Mouse (Mus musculus) midbrain, embryonic 13.5 days (tissue): ENCODE results near the gene Atp5c1. TPM values are rescaled to one million over a fixed set of nuclear protein-coding genes. Genes with fewer than 3 reads are reported as not detected.
A peak's percentile ranks its signal among the peaks of the same experiment; 100 is the strongest.

Experiments used
- ATAC-seq: fragments of 200-750 bp; cut with Nextera tagmentation; 2 replicates; pipeline ENCODE4 v1.8.0; 2017; ENCODE audit warnings: mild to moderate bottlenecking, moderate TSS enrichment, moderate library complexity
- H3K27ac ChIP-seq: fragments of 300-500 bp; sonication (generic); 2 replicates; pipeline ENCODE4 v1.5.1; 2015; ENCODE audit warnings: inconsistent platforms, mild to moderate bottlenecking, moderate library complexity
- H3K27me3 ChIP-seq: fragments of 300-500 bp; sonication (generic); 2 replicates; pipeline ENCODE4 v1.6.1; 2015; ENCODE audit warnings: mild to moderate bottlenecking, inconsistent platforms
- H3K36me3 ChIP-seq: fragments of 300-500 bp; sonication (generic); 2 replicates; pipeline ENCODE4 v1.6.1; 2015; ENCODE audit warnings: mild to moderate bottlenecking, inconsistent platforms
- H3K4me1 ChIP-seq: fragments of 300-500 bp; sonication (generic); replicated peaks from 2 replicates; pipeline ENCODE4 v1.6.1; 2015; ENCODE audit warnings: inconsistent platforms
- H3K4me2 ChIP-seq: fragments of 300-500 bp; sonication (generic); replicated peaks from 2 replicates; pipeline ENCODE4 v1.6.1; 2015; ENCODE audit warnings: moderate library complexity, mild to moderate bottlenecking, inconsistent platforms
- H3K4me3 ChIP-seq: fragments of 300-500 bp; sonication (generic); replicated peaks from 2 replicates; pipeline ENCODE4 v1.5.1; 2015; ENCODE audit warnings: mild to moderate bottlenecking, inconsistent platforms
- H3K9ac ChIP-seq: fragments of 300-500 bp; sonication (generic); replicated peaks from 2 replicates; pipeline ENCODE4 v1.6.1; 2015; ENCODE audit warnings: mild to moderate bottlenecking, inconsistent platforms
- H3K9me3 ChIP-seq: fragments of 300-500 bp; sonication (generic); 2 replicates; pipeline ENCODE4 v1.6.1; 2016; ENCODE audit warnings: mild to moderate bottlenecking, inconsistent platforms
- WGBS: fragments of 180-500 bp; shearing (Covaris S2); methylation state at CpG from one replicate; pipeline ENCODE4 v1.1.7; 2015; 5-methylcytosine and 5-hydroxymethylcytosine counted together
- polyA plus RNA-seq: library from polyadenylated mRNA; unstranded; fragments of >200 nt; fragmentation: Nextera tagmentation; extraction: Ambion mirVana; gene quantifications from 2 replicates; pipeline ENCODE4 v1.2.1, GENCODE M21; 2015

Gene Atp5c1
- polyA plus RNA-seq, 1 experiment from 2014 or later, result 500 TPM

- 92% methylated on average over 14 of the region's 14 CpGs for WGBS
Observed at GRCm38 (mm10) chr2:10094327-10095100, 14.2 kb upstream of the Atp5c1 start.

GRCm38 (mm10) chr2:10087256-10087850 is 7.0 kb upstream of the Atp5c1 start:
- Histone ChIP-seq H3K36me3 (peaks cover 68% of the 10 kb centered on the region), H3K4me1 (peaks cover 14% of the 10 kb centered on the region), H3K4me3 (no peak overlapping the region), H3K9ac (no peak overlapping the region), H3K4me2 (no peak overlapping the region), H3K27me3 (no peaks in the 10 kb centered on the region), H3K9me3 (no peaks in the 10 kb centered on the region), H3K27ac (no peak overlapping the region)
- ATAC-seq, result no peak
- 92% methylated on average over 8 of the region's 8 CpGs for WGBS

More at GRCm38 (mm10) chr2:10094327-10095100, 14.2 kb upstream of the Atp5c1 start:
- no peaks in the 10 kb centered on the region for H3K4me1 ChIP-seq
- no peaks in the 10 kb centered on the region for H3K9me3 ChIP-seq
- H3K27me3 ChIP-seq, result peaks cover 3% of the 10 kb centered on the region; the same call in 1 of the 2 replicates
- no peak for ATAC-seq
- H3K27ac ChIP-seq, result no peak overlapping the region
- H3K9ac ChIP-seq, result no peak overlapping the region
- no peak overlapping the region for H3K4me2 ChIP-seq
- H3K36me3 ChIP-seq, result peaks cover 42% of the 10 kb centered on the region
- H3K4me3 ChIP-seq, result no peak overlapping the region

GRCm38 (mm10) chr2:10082737-10083136 is 2.4 kb upstream of the Atp5c1 start:
- no peaks in the 10 kb centered on the region for H3K9me3 ChIP-seq
- peaks cover 42% of the 10 kb centered on the region for H3K4me1 ChIP-seq
- ATAC-seq, result no peak
- H3K4me3 ChIP-seq, result no peak overlapping the region
- no peak overlapping the region for H3K4me2 ChIP-seq
- peaks cover 29% of the 10 kb centered on the region for H3K36me3 ChIP-seq
- WGBS, result 100% methylated on average over 1 of the region's 1 CpGs
- H3K27me3 ChIP-seq, result no peaks in the 10 kb centered on the region
- no peak overlapping the region for H3K27ac ChIP-seq
- no peak overlapping the region for H3K9ac ChIP-seq

GRCm38 (mm10) chr2:10081453-10082080 is 1.3 kb upstream of the Atp5c1 start:
- H3K27ac ChIP-seq, result no peak overlapping the region
- peak overlapping the region; percentile 87 for H3K9ac ChIP-seq
- no peak for ATAC-seq
- no peaks in the 10 kb centered on the region for H3K9me3 ChIP-seq
- peaks cover 50% of the 10 kb centered on the region for H3K4me1 ChIP-seq
- 90% methylated on average over 5 of the region's 5 CpGs for WGBS
- H3K4me3 ChIP-seq, result peak overlapping the region; percentile 91
- peaks cover 19% of the 10 kb centered on the region for H3K36me3 ChIP-seq
- H3K4me2 ChIP-seq, result peak overlapping the region; percentile 69
- H3K27me3 ChIP-seq, result no peaks in the 10 kb centered on the region

DNA sequence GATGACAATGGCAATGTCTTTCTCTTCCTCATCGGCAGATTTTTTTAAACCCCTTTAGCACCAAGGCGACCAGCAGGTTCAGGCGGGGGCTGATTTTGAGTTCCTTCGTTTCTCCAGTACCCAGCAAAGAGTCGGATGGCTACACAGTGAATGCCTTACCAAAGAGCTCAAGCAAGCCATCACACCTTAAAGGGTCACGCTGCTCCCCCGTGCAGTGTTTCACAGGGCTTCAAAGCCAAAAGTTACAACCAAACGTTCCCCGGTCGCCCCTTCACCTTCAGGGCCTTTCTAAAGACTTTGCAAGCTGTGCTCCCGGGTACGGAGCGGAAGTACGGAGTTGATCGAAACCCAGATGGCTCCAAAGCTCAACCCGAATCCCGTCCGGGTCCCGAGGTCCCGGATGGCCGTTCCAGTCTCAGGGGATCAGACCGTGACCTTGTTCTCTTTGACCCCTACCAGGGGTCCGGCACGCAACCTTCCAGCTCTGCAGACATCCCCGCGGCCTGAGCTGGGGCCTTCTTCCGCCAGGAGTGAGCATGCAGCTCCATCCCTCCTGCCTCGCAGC is 483 bp downstream of the Atp5c1 start:
- ATAC-seq, result no peak
- under 1% methylated on average over 28 of the region's 28 CpGs for WGBS
- peak overlapping the region; percentile 82 for H3K4me2 ChIP-seq
- H3K36me3 ChIP-seq, result peaks cover 11% of the 10 kb centered on the region
- peaks cover 45% of the 10 kb centered on the region for H3K4me1 ChIP-seq
- H3K27ac ChIP-seq, result peak overlapping the region; percentile 91
- H3K4me3 ChIP-seq, result peak overlapping the region; percentile 91
- H3K27me3 ChIP-seq, result no peaks in the 10 kb centered on the region
- peak overlapping the region; percentile 97 for H3K9ac ChIP-seq
- H3K9me3 ChIP-seq, result no peaks in the 10 kb centered on the region

DNA sequence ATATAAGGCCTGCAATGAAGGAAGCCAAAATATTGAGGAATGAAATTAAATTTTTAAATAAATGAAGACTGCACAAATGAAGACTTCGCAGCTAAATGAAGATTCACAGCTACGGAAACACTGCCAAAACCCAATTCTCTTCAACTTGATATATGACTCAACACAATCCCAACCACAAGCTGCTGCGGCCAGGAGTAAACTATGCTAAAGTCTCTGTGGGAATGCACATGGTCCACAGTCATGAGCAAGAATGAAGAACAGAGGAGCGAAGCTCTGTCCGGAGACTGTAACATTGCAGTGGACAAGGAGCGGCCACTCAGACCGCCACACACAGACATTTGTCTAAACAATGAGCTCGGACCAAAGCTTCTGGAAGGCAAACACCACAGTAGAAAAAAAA is 3.6 kb downstream of the Atp5c1 start:
- no peak for ATAC-seq
- Histone ChIP-seq H3K4me2 (no peak overlapping the region), H3K9ac (no peak overlapping the region), H3K9me3 (no peaks in the 10 kb centered on the region), H3K4me1 (peaks cover 32% of the 10 kb centered on the region), H3K4me3 (no peak overlapping the region), H3K27me3 (no peaks in the 10 kb centered on the region), H3K27ac (no peak overlapping the region), H3K36me3 (peaks cover 9% of the 10 kb centered on the region)
- WGBS, result 92% methylated on average over 8 of the region's 8 CpGs

DNA sequence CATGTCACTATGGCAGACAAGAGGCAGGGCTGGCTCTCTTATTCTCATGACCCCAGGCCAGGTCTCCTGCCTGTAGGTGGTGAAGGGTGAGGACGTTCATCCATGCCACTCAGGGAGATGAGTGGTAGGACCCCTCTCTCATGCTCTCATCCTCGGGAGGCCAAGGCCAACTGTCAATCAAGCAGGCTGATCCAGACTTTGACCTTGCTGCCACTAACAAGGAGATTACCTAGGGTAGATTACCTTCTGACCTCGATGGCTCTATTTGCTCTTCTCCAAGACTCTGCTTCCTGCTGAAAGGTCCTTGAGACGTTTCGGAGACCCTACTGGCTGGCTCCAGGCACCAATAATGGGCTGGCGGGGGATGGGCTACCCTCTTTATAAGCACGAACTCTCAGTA is 5.8 kb downstream of the Atp5c1 start:
- Histone ChIP-seq H3K4me3 (no peak overlapping the region), H3K9ac (no peak overlapping the region), H3K27ac (no peak overlapping the region), H3K4me1 (peaks cover 24% of the 10 kb centered on the region), H3K27me3 (no peaks in the 10 kb centered on the region), H3K36me3 (peaks cover 9% of the 10 kb centered on the region), H3K9me3 (no peaks in the 10 kb centered on the region), H3K4me2 (no peak overlapping the region)
- ATAC-seq, result no peak
- 75% methylated on average over 7 of the region's 7 CpGs for WGBS

DNA sequence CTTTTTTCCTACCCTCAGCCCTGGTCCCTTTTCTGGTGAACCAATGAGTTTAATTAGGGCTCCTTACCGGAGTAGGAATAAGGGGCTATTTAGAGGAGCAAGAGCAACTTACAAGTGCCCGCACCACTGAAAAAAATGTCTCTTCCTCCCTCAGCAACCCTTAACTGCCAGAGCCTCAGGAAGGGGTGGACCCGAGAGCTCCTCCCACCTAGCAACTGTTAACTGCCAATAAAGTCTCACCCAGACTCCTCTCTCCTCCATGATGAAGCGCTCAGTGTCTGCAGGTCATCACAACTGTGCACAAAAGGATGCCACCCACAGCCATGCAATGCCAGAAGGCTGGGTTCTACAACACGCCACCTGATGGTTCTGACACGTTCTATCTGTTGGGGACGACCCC is 8.6 kb downstream of the Atp5c1 start:
- Histone ChIP-seq H3K4me3 (no peak overlapping the region), H3K9ac (no peak overlapping the region), H3K27me3 (no peaks in the 10 kb centered on the region), H3K27ac (no peak overlapping the region), H3K36me3 (peaks cover 25% of the 10 kb centered on the region), H3K9me3 (no peaks in the 10 kb centered on the region), H3K4me2 (no peak overlapping the region), H3K4me1 (peaks cover 2% of the 10 kb centered on the region; the same call in 1 of the 2 replicates)
- 91% methylated on average over 7 of the region's 7 CpGs for WGBS
- ATAC-seq, result no peak

GRCm38 (mm10) chr2:10058836-10059235 is 21.5 kb downstream of the Atp5c1 start:
- Histone ChIP-seq H3K9me3 (no peaks in the 10 kb centered on the region), H3K4me2 (no peak overlapping the region), H3K27me3 (no peaks in the 10 kb centered on the region), H3K9ac (no peak overlapping the region), H3K4me3 (no peak overlapping the region), H3K36me3 (peaks cover 88% of the 10 kb centered on the region), H3K4me1 (no peaks in the 10 kb centered on the region), H3K27ac (no peak overlapping the region)
- 91% methylated on average over 5 of the region's 5 CpGs for WGBS
- ATAC-seq, result no peak

GRCm38 (mm10) chr2:10051996-10052395 is 28.3 kb downstream of the Atp5c1 start:
- Histone ChIP-seq H3K9ac (no peak overlapping the region), H3K4me2 (no peak overlapping the region), H3K4me3 (no peak overlapping the region), H3K9me3 (no peaks in the 10 kb centered on the region), H3K27ac (no peak overlapping the region), H3K36me3 (peaks cover 33% of the 10 kb centered on the region), H3K27me3 (no peaks in the 10 kb centered on the region), H3K4me1 (peaks cover 15% of the 10 kb centered on the region)
- no peak for ATAC-seq
- whole genome bisulfite sequencing, result 93% methylated on average over 1 of the region's 1 CpGs

DNA sequence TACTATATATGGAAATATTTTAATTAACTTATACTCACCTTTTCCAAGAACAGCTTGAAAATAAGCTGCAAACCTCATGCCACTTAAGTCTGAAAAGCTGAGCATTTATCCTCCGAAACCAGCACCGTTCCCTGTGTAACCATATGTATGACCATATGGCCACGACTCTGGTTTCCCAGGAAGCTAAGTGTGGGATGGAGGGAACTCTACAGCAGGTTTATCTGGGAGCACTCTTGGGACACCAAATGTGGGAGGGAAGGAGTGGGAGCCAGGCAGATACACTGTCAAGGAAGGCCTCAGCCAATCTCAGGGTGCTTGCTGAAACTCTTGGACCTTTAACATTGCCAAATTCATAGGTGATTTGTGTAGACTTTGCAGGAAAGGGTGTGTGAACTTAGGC is 29.4 kb downstream of the Atp5c1 start:
- H3K27me3 ChIP-seq, result no peaks in the 10 kb centered on the region
- 86% methylated on average over 3 of the region's 3 CpGs for WGBS
- no peak overlapping the region for H3K4me3 ChIP-seq
- H3K27ac ChIP-seq, result no peak overlapping the region
- no peaks in the 10 kb centered on the region for H3K9me3 ChIP-seq
- no peak overlapping the region for H3K9ac ChIP-seq
- H3K4me1 ChIP-seq, result peaks cover 26% of the 10 kb centered on the region
- peaks cover 25% of the 10 kb centered on the region for H3K36me3 ChIP-seq
- no peak for ATAC-seq
- no peak overlapping the region for H3K4me2 ChIP-seq

DNA sequence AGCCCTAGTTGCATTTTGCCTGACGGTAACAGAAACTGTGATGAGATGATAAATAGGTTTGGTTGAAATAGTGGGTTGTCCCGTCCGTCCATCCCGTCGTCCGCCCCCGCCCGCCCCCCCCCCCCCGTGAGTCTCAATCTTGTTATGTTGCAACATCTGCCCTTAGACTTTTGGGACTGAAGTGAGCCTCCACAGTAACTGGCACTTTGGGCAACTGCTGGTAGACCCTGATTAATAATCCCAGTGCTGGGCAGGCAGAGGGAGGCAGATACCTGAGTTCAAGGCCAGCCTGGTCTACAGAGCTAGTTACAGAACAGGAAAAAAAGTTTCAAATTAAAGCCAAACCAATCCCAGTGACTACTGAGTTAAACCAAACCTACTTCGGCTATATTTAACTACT is 30.9 kb downstream of the Atp5c1 start:
- H3K27me3 ChIP-seq, result no peaks in the 10 kb centered on the region
- H3K4me1 ChIP-seq, result peaks cover 26% of the 10 kb centered on the region
- peaks cover 11% of the 10 kb centered on the region for H3K36me3 ChIP-seq
- peak overlapping the region; percentile 72 for H3K4me2 ChIP-seq
- WGBS, result 18% methylated on average over 10 of the region's 10 CpGs
- peak overlapping the region; percentile 51 for H3K9ac ChIP-seq
- H3K4me3 ChIP-seq, result peak overlapping the region; percentile 99
- no peak for ATAC-seq
- no peak overlapping the region for H3K27ac ChIP-seq
- H3K9me3 ChIP-seq, result no peaks in the 10 kb centered on the region
